Mouse (Mus musculus) adrenal gland, postnatal 36 days (tissue): ENCODE data around the gene Klf7. TPM values are rescaled to one million over a fixed set of nuclear protein-coding genes. Genes with fewer than 3 reads are reported as not detected.

Experiments
- DNase-seq, 2 experiments: peaks; one replicate each; pipeline ENCODE4 v3.0.0; 2021; ENCODE audit warnings: mixed read lengths in 1 of 2
- total RNA-seq, 2 experiments: library from RNA; stranded (reverse); gene quantifications; 2 replicates each; pipeline ENCODE4 v1.2.3; 2021

Klf7 gene
- total RNA-seq, 2 experiments from 2014 or later: 16.6 to 20.8 TPM

DNA sequence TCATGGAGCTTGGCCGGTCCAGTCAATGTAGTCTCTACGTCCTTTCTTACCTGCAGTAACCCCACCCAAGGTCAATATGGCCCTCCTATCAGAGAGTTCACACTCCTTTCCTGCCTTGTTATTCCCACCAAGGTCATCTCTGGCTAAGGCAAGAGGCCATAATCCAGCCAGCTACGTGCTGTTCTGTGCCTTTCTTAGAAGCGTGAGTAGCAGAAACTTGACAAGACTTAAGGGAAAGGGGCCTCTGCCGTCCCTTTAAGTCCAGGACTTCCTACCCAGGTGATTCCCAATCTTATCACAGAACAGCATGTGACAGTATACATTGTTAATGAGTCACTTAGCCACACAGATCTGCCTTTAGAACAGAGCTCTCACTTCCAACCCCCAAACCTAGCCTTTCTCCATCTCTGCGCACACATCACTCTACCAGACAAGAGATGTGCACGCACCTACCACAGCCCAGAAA, 16.9 kb downstream of the Klf7 start:
- no peak for DNase-seq

DNA sequence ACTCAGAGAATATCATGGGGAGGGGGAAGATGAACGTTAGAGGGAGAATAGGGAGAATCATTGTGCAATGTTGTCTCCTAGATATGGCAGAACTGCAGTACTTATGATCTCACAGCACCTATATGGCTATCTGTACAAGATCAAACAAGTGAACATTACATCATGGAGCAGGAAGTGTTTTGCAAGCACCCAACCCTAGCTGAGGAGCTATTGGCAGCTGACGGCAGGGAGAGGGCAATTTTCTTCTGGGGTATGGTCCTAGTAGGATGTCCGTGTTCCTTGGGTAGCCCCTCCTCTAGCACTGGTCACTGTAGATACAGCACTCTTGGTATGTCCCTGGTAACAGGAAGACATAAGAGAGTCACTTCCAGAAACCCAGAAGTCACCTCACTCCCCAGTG, 17.4 kb downstream of the Klf7 start:
- DNase-seq: no peak

GRCm38 (mm10) chr1:64101331-64101730, 20.8 kb downstream of the Klf7 start:
- DNase-seq: no peak

DNA sequence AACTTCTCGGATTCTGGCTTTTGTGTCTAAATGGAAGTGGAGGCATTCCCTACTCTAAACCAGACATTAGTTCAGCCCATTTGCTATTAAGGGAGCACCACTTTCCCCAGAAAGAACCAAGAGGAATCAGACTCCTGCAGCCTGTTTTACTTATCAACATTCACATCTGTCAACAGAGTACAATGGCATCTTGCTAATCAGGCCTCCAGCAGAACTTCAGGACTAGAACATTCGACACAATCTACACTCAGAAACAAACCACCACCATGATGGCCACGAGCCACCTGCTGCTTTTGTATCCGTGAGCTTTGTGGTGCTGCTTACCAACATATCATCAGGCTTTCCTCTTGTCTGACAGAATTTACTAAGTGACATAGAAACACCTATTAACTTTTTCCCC, 23.3 kb downstream of the Klf7 start:
- DNase-seq: no peak

GRCm38 (mm10) chr1:64097640-64098287, 24.3 kb downstream of the Klf7 start:
- DNase-seq: peak in 1 of 2 experiments; percentile 49

- no peak for DNase-seq
These were observed 29.1 kb downstream of the Klf7 start for GRCm38 (mm10) chr1:64093018-64093417.

- DNase-seq: no peak
These were observed 30.5 kb downstream of the Klf7 start for GRCm38 (mm10) chr1:64091591-64091990.

GRCm38 (mm10) chr1:64090566-64090965, 31.5 kb downstream of the Klf7 start:
- no peak for DNase-seq

- DNase-seq: no peak
These were observed 32.4 kb downstream of the Klf7 start for GRCm38 (mm10) chr1:64089691-64090090.

DNA sequence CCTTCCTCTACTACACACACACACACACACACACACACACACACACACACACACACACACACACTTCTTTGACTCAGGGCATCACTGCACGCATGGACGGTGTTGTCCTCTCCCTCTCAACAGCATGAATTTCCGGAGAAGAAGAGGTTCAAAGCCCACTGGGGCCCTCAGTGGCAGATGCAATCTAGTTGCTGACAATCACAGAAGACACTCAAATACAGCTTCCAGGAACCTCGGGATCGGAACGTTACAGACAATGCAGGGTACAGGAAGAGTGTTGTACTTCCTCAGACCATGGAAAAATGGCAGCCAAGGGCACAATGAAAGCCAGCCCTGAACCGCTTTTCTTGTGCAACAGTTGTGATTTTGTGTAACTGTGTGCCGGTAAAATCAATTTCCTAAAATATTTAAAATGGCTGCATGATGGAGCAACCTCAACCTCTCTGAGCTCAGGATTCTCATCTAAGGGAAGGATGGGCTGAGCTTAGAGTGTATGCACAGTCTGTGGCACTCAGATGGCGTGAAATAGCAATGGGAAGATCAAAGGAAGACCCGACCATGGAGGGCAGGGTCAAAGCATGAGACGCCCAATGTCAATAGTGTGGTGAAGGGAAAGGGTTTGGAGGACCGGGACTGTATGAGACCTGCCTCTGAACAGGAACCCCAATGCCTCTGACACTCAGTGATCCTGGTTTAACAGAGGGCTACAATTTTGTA, 33.3 kb downstream of the Klf7 start:
- no peak for DNase-seq

- DNase-seq: peak; percentile 12 to 38
These were observed 34.2 kb downstream of the Klf7 start for GRCm38 (mm10) chr1:64087657-64088603.

GRCm38 (mm10) chr1:64085875-64086274, 36.2 kb downstream of the Klf7 start:
- no peak for DNase-seq

DNA sequence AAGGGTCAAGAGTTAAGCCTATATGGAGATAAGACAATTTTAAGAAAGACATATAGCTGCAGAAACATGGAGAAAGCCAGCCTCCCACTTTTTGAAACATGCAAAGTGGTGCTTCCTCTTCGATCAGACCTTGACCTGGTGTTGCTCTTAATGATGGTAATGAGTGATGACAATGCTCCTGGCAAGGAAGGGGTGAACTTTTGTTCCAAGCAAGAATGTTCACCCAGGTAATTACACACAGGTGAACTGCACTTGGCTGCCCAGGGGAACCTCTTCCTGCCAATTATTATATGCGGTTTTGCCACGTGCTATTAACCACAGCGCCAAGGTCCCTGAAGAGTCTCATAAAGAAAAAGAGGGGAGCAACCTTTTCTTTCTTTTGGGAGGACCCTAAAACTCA, 36.7 kb downstream of the Klf7 start:
- DNase-seq: no peak

DNA sequence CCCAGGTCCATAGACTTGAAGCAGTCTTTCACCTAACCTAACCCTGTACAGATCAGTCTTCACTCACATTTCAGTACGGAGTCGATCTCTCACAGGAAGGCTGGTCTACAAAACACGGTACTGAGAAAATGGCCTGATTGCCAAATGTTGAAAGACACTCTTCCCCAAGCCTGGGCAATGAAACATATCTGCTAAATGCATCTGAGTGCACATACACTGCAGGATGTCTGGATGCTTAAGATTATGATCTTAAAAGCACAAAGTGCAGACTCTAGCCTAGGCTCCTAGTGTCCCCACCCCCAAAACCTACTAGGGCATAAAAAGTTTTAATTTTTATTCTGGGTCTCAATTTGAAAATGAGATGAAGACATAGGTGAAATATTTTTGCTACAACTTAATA, 37.4 kb downstream of the Klf7 start:
- DNase-seq: no peak

- DNase-seq: peak in 1 of 2 experiments; percentile 33
These were observed 40.3 kb downstream of the Klf7 start for GRCm38 (mm10) chr1:64081791-64082190.

DNA sequence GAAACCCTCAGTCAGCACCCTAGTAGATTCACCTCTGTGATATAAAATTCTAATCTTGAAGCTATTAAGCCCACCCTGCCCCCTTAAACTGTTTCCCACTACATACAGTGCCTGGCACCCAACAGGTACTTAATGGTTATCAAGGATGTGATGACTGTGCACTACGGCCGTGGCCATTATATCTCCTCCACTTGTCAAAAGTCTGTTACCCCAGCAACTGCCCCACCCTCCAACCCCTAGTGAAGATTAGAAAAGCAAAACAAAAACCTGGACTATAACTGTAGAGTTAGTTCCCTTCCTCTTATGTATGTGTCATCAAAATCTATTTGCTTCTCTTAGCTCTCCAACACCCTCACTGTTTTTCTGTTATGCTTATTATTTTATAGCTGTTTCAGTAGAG, 40.9 kb downstream of the Klf7 start:
- DNase-seq: no peak

DNA sequence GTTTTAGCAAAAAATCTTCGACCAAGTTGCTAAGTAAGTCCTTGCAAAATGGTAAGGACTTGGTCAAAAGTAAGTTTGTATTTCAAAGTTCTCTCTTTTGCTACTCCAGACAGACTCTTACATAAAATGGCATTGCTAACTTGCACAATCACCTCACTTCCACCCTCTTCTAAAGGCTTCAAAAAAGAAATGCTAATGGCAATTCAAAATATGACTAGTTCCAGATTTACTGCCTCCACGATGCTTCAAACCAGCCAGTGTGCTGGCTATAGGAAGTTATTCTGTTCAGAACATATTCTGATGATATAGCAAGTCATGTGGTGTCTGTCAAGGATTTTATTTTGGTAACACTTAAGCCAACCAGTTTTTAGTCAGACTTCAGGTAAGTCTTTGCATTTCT, 41.8 kb downstream of the Klf7 start:
- no peak for DNase-seq

GRCm38 (mm10) chr1:64078747-64079211, 43.3 kb downstream of the Klf7 start:
- DNase-seq: peak in 1 of 2 experiments; percentile 11

DNA sequence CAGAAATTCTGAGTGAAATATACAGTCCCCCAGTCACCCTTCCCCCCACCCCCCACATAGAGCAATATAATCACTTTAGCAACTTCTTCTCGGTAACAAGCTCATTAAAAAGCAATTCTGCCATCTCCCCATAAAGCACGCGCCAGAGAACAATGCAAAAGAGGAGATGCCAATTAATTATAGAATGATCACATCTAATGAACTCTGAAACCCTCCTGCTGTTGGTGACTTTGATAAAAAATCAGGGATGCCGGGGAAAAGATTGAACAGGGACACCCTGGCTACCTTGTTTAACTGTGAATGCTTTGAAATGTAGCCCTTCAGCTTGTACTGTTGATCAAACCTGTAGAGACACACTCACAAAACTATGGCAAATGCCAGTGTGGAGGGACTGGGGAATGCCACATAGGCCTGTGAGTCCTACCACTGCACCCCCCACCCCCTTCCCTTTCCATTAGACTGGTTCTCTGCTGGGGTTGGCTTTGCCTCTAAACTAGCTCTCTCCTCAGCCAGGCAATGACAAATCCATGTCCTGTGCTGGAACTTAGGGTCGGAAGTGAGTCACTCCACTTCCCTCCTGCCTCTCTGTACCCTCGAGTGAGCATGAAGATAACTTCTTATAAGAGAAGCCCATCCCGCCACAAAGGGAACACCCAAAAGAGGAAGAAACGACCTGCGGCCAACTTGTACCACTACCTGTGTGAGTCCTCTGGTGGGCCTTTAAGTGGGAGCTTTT, 43.9 kb downstream of the Klf7 start:
- peak; percentile 22 to 33 for DNase-seq

DNA sequence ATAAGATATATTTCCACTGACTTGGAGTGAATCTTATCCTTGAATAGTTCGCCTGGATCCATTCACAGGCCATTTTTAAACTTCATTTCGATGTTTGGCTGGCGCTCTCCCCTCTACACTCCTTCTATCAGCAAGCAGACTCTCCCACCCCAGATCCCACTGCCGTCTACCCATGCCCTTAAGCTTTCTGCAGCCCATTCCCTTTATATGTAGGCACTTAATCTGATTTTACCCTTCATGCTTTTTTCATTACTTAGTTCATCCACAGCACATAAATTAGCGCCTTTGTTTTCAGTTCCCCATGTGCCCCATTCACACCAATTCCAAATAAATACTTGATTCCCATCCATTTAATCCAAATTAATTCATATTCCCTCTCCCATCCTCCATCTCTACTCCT, 48.0 kb downstream of the Klf7 start:
- no peak for DNase-seq

- DNase-seq: no peak
These were observed 51.1 kb downstream of the Klf7 start for GRCm38 (mm10) chr1:64070947-64071346.
